Mouse (Mus musculus) brain, embryonic 14.5 days (tissue): ENCODE measurements around the gene Hist1h3c.

Experiments
- CTCF ChIP-seq: fragments of 200-500 bp; IDR thresholded peaks from 2 replicates; pipeline ENCODE4 v1.5.1; 2012; ENCODE audit warnings: inconsistent platforms, mild to moderate bottlenecking, moderate library complexity, borderline replicate concordance; ENCODE audit not compliant: insufficient read depth, insufficient read length; ENCODE audit errors: extremely low read depth
- POLR2A ChIP-seq: fragments of 200-500 bp; IDR thresholded peaks from 2 replicates; pipeline ENCODE4 v1.6.1; 2012; ENCODE audit warnings: mild to moderate bottlenecking, inconsistent platforms, borderline replicate concordance; ENCODE audit not compliant: poor library complexity, insufficient read depth, insufficient read length, severe bottlenecking; ENCODE audit errors: extremely low read depth

DNA sequence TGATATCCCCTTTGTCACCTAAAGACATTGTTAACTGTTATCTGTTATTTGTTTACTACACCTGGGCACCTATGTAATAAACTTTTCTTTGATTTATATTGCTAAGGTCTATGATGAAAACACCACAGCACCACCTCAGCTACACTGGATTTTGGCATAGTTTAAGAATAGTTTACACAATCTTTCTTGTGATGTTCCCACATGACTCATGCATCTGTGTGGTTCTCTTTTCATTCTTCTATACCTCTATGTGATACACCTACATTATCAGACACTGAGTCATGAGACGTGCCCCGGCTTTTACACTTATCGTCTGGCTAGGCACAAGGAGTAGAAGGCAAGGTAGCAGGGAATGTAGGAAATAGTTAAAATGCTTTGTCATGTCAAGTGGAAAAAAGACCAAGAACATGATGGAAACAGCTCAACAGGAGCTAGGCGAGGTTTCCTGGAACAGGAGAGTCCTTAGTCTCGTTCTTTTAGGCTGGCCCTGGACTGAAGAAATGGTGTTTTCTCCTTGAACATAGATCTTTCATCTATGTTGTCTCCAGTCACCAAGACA lies 4.2 kb upstream of the Hist1h3c start:
- TF ChIP-seq POLR2A (no peak), CTCF (no peak)
